Mouse (Mus musculus): Measurements from ENCODE around the gene Olfr486.
"Not testable (repeated sequence)": the region's sequence is repeated elsewhere in the genome, so short reads cannot be mapped to it uniquely, and the experiment has no call there.

Gene Olfr486

GRCm38 (mm10) chr7:108172642-108173041 lies at the start of gene Olfr486:
Gene Olfr486 (minus strand): TSS chr7:108172742.
- not testable (repeated sequence) for DNase-seq

- not testable (repeated sequence) for DNase-seq
Observed at GRCm38 (mm10) chr7:108214536-108214935, 42.0 kb upstream of the Olfr486 start, which contains the start of gene Olfr487. Gene Olfr487 (minus strand): TSS chr7:108214636.

GRCm38 (mm10) chr7:108196938-108197337 lies 24.4 kb upstream of the Olfr486 start:
- DNase-seq, result no peak

- DNase-seq, result not testable (repeated sequence)
Observed at GRCm38 (mm10) chr7:108196337-108196736, 23.8 kb upstream of the Olfr486 start.

GRCm38 (mm10) chr7:108192714-108193113 lies 20.2 kb upstream of the Olfr486 start:
- DNase-seq, result not testable (repeated sequence)

GRCm38 (mm10) chr7:108191196-108191595 lies 18.7 kb upstream of the Olfr486 start:
- DNase-seq, result not testable (repeated sequence)

GRCm38 (mm10) chr7:108185237-108185636 lies 12.7 kb upstream of the Olfr486 start:
- DNase-seq, result not testable (repeated sequence)

- DNase-seq, result not testable (repeated sequence)
Observed at GRCm38 (mm10) chr7:108184401-108184800, 11.9 kb upstream of the Olfr486 start.

- no peak for DNase-seq
Observed at GRCm38 (mm10) chr7:108159771-108160170, 12.8 kb downstream of the Olfr486 start, which contains the start of gene Olfr485. Gene Olfr485 (minus strand): TSS chr7:108159871.

- DNase-seq, result no peak
Observed at GRCm38 (mm10) chr7:108127349-108127748, 45.2 kb downstream of the Olfr486 start, which contains the start of gene Olfr484. Gene Olfr484 (minus strand): TSS chr7:108127449.

Data from lung, postnatal 4 days (tissue).